Mouse (Mus musculus): ENCODE results near the gene Hsp90aa1. TPM values are rescaled to one million over a fixed set of nuclear protein-coding genes. Genes with fewer than 3 reads are reported as not detected.

Hsp90aa1 gene
- 100 to 1,000 TPM; 284 to 344 TPM for polyA plus RNA-seq (2017; shearing (Covaris generic))

GRCm38 (mm10) chr12:110702556-110702955 is at the start of gene Hsp90aa1:
Gene Hsp90aa1, minus strand, starts transcription at chr12:110702728.

GRCm38 (mm10) chr12:110737170-110738157 is 34.9 kb upstream of the Hsp90aa1 start, which contains the start of gene Wdr20:
Gene Wdr20, plus strand, starts transcription at chr12:110737944.

GRCm38 (mm10) chr12:110682561-110683299 is 19.8 kb downstream of the Hsp90aa1 start, which contains the start of gene 1700001K19Rik:
Gene 1700001K19Rik, minus strand, starts transcription at chr12:110682619.

Other genes with a start within 250 kb of the Hsp90aa1 start
- gene Dync1h1, start 101.3 kb downstream of the Hsp90aa1 start, polyA plus RNA-seq (2017; shearing (Covaris generic)), result 10 to 100 TPM; 19.5 to 29.8 TPM
- not detected for gene 1700001K19Rik, start 20.1 kb downstream of the Hsp90aa1 start, polyA plus RNA-seq (2017; shearing (Covaris generic))
- gene Wdr20, start 35.2 kb upstream of the Hsp90aa1 start, polyA plus RNA-seq (2017; shearing (Covaris generic)), result 10 to 100 TPM; 61.2 to 67.3 TPM
- under 1 TPM in 1 of 2 experiments, not detected in 1; 0.26 TPM for gene Mok, start 138.2 kb upstream of the Hsp90aa1 start, polyA plus RNA-seq (2017; shearing (Covaris generic))
- 1 to 10 TPM; 2.3 to 4.5 TPM for gene Zfp839, start 147.5 kb upstream of the Hsp90aa1 start, polyA plus RNA-seq (2017; shearing (Covaris generic))
- 10 to 100 TPM; 31.8 to 41.4 TPM for gene Cinp, start 186.4 kb upstream of the Hsp90aa1 start, polyA plus RNA-seq (2017; shearing (Covaris generic))
- gene Tecpr2, start 186.5 kb upstream of the Hsp90aa1 start, polyA plus RNA-seq (2017; shearing (Covaris generic)), result 1 to 10 TPM; 1.3 to 1.8 TPM